Mouse (Mus musculus) cortical plate, adult 2 months (tissue): ENCODE measurements at regions not wholly inside any gene's neighbourhood (a gene's known extent, or its start where the extent isn't known, plus 50 kb on each side); places are given as distances from the start of the nearest gene placed in this dataset.

Experiments
- H3K27ac ChIP-seq: fragments of 200-500 bp; 2 replicates; pipeline ENCODE4 v1.5.1; 2012; ENCODE audit warnings: low read length, control low read depth, inconsistent platforms; ENCODE audit not compliant: insufficient read depth
- H3K4me1 ChIP-seq: fragments of 200-500 bp; 2 replicates; pipeline ENCODE4 v1.6.1; 2011; ENCODE audit warnings: low read length; ENCODE audit not compliant: control insufficient read depth, insufficient read depth
- H3K4me3 ChIP-seq: fragments of 200-500 bp; 2 replicates; pipeline ENCODE4 v1.5.1; 2011; ENCODE audit warnings: mild to moderate bottlenecking, low read length, control low read depth; ENCODE audit not compliant: insufficient read depth
- CTCF ChIP-seq: fragments of 200-500 bp; IDR thresholded peaks from 2 replicates; pipeline ENCODE4 v1.5.1; 2011; ENCODE audit warnings: mild to moderate bottlenecking, control low read depth, low read length; ENCODE audit not compliant: insufficient read depth; ENCODE audit errors: extremely low read depth
- POLR2A ChIP-seq: fragments of 200-500 bp; IDR thresholded peaks from 2 replicates; pipeline ENCODE4 v1.6.1; 2011; ENCODE audit warnings: mild to moderate bottlenecking, low read length, control low read depth; ENCODE audit not compliant: insufficient read depth; ENCODE audit errors: extremely low read depth

DNA sequence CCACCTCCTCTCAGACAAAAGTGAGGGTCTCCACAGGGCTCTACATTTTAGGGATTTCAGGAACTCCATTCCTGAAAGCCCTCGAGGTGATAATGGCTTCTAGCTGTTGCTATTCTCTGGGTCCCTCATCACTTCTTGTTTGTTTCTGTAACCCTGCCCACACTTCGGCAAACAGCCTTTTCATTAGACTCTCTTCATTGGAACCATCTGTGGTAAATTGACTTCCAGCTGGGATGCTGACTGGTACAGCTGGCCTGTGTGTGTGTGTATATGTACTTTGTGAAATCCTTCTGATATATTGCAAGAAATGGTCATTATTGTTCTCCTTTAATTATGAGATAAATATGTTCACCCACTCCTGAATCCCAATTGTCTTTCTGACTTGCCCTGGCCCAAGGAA, 50.3 kb downstream of the Gm10192 start:
- TF ChIP-seq POLR2A, result no peak
- no peak for TF ChIP-seq CTCF
- no peaks in the 10 kb centered on the region for H3K4me1 ChIP-seq
- no peak overlapping the region for H3K27ac ChIP-seq
- no peak overlapping the region for H3K4me3 ChIP-seq

- Histone ChIP-seq H3K4me1 (no peaks in the 10 kb centered on the region), H3K4me3 (no peak overlapping the region), H3K27ac (no peak overlapping the region)
- TF ChIP-seq POLR2A (no peak), CTCF (no peak)
Measured at GRCm38 (mm10) chr4:97127780-97128179, 55.2 kb downstream of the Gm10192 start.

DNA sequence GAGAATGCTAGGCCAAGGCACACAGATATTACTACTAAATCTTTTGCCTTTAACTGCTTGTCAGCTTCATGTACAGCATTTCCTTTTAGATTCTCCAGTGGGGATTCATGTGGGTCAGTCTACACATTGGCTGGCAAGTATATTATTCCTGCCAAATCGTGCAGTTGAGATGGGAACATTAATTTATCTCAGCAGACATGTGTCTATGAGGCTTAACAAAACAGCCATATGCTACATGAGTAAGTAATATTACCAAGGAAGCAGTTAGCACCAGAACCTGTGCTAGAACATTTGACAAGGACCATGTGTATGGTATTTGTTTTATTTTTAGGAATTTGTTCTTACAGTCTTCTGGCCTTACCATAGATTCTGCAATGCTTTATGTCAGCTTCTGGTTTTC, 59.1 kb downstream of the Gm10192 start:
- TF ChIP-seq CTCF, result no peak
- TF ChIP-seq POLR2A, result no peak
- Histone ChIP-seq H3K27ac (no peak overlapping the region), H3K4me3 (no peak overlapping the region), H3K4me1 (no peaks in the 10 kb centered on the region; the same call in 1 of the 2 replicates)

DNA sequence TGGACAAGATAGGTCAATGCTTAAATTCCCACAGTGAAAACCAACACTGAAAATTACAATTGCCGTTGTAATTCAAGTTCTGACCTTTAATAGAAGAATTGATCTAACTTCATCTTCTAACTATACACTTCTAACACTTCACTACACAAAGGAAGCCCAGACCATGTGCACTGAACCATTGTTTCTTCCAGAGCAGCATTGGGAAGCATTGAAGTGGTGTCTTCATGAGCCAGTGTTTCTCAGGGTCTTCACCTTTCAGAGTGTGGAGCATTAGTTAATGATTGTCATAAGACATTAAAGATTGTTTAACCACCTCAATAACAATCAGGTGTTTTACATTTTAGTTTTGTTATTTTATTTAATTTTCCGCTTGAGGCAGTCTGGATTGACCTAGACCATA, 61.0 kb downstream of the Gm10192 start:
- Histone ChIP-seq H3K4me3 (no peak overlapping the region), H3K27ac (no peak overlapping the region), H3K4me1 (no peaks in the 10 kb centered on the region; the same call in 1 of the 2 replicates)
- TF ChIP-seq CTCF, result no peak
- no peak for TF ChIP-seq POLR2A

DNA sequence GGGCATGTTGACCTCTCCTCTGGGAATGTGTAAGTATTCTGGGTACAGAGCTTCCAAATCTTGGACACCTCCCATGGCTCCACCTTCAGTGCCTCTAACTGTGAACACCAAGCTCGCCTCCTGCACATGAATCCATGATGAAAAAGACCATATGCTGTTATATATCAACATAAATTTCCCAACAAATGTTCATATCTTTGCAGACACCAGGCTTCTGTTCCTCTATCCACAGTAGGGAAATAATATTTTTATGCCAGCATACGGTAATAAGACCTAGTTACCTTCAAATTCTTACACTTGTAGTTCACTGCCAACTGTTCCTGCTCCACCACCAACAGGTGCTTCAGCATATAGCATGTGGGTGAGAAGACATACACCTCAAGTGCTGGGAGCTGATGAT, 63.5 kb downstream of the Gm10192 start:
- H3K4me1 ChIP-seq, result no peaks in the 10 kb centered on the region; the same call in 1 of the 2 replicates
- H3K4me3 ChIP-seq, result no peak overlapping the region
- H3K27ac ChIP-seq, result no peak overlapping the region
- no peak for TF ChIP-seq CTCF

GRCm38 (mm10) chr4:97117016-97117415, 66.0 kb downstream of the Gm10192 start:
- TF ChIP-seq CTCF, result no peak
- no peak overlapping the region for H3K4me3 ChIP-seq
- H3K4me1 ChIP-seq, result no peaks in the 10 kb centered on the region; the same call in 1 of the 2 replicates
- no peak overlapping the region for H3K27ac ChIP-seq

DNA sequence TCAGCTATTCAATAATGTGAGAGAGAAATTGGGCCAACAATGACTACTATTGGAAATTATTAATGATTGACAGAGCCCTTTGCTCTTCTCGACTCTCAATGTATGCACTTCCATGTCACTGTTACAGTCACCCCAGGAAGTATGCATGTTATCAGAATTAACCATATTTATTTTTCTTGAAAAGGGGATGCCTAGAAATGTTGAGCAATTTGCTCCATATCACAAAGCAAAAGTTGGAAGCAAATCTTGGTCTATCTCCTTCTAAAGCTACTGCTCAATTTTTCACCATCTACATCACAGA, 80.3 kb downstream of the Gm10192 start:
- H3K4me1 ChIP-seq, result no peaks in the 10 kb centered on the region
- no peak overlapping the region for H3K27ac ChIP-seq
- no peak overlapping the region for H3K4me3 ChIP-seq
- TF ChIP-seq CTCF (no peak), POLR2A (no peak)

DNA sequence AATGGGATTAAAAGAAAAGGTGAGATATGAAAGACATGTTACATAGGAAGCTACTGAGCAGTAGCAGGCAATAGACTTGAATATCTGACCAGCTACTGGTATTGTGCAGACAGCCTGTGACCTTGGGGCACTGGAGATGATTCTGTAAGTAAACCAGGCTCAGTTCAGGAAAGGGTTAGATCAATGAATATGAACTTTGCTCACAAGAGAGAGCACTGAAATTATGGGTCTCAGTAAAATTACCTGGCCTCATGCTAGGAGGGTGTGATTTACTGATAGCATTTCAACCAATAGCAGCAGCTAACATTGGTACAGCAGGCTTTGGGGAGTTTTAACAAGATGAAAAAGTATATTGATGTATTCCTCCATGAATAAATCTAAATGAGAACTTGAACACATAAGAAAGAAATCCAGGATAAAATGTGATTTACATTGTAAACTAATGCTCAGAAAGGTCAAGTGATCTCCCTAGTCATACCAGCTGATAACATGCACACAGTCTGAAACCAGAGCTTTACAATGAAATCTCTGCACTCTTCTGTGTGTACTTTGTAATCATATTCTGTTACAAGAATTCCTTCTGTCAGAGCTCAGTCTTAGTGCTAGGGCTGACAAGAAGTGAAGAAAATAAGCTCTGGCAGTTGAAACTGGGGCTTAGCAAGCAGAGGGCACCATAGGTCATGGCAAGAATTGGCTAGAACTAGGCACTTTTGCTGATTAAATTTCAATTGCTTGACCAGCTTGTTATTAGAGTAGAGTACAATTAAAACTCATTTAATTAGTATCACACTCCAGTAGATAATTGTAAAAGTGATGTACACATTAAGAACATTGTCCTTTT, 80.8 kb downstream of the Gm10192 start:
- no peak overlapping the region for H3K4me3 ChIP-seq
- TF ChIP-seq CTCF, result no peak
- no peak for TF ChIP-seq POLR2A
- H3K4me1 ChIP-seq, result no peaks in the 10 kb centered on the region
- no peak overlapping the region for H3K27ac ChIP-seq

- Histone ChIP-seq H3K27ac (no peak overlapping the region), H3K4me3 (no peak overlapping the region), H3K4me1 (no peaks in the 10 kb centered on the region)
- no peak for TF ChIP-seq CTCF
Measured at GRCm38 (mm10) chr4:97099721-97100120, 83.2 kb downstream of the Gm10192 start.

DNA sequence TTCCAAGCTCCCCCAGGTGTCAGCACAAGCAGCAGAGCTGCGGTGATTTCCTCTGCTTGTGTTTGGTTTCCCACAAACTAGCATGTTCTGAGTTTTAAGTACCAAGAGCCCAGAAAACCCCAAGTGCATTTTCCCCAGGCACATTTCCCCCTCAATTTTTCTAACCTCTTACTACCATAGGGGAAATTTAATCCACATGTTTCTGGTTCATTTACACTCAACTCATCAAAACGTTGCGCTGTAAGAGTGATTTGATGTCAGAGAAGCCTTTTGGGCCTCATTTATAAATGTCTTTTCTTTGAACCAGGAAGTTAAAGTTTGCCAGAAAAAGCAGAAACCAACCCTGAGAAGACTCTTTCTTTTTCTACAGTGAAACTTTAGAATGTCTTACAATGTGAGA, 89.4 kb downstream of the Gm10192 start:
- H3K4me1 ChIP-seq, result no peaks in the 10 kb centered on the region
- TF ChIP-seq POLR2A, result no peak
- TF ChIP-seq CTCF, result no peak
- no peak overlapping the region for H3K27ac ChIP-seq
- no peak overlapping the region for H3K4me3 ChIP-seq

DNA sequence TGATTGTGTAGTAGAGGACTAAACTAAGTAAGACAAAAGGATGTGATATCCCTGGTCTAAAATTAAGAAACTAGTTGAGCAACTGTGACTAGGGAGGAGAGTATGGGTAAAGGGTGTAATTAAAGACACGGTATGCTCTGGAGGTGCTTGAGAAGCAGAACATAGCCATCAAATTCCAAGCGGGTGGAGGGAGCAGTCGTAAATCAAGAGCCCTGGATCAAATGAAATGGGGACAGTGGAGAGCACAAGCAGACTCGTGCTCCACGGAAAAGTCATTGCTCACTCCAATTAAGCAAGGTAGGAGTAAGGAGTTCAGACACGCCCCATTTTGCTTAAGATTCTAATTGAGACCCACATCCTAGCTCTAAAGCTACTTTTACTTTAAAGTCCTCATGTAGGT, 132.2 kb downstream of the Gm10192 start:
- no peak overlapping the region for H3K4me3 ChIP-seq
- TF ChIP-seq CTCF (no peak), POLR2A (no peak)
- H3K4me1 ChIP-seq, result no peaks in the 10 kb centered on the region
- H3K27ac ChIP-seq, result no peak overlapping the region
